Mouse (Mus musculus): Measurements from ENCODE around the gene Gsc2. TPM values are rescaled to one million over a fixed set of nuclear protein-coding genes. Genes with fewer than 3 reads are reported as not detected.

Gene Gsc2
- polyA plus RNA-seq, 2 experiments from 2014 or later, result not detected

Other genes starting within 250 kb of the Gsc2 start
- 100 to 1,000 TPM in 1 of 2 experiments, 10 to 100 TPM in 1; 67.1 to 128 TPM for gene Med15, start 182.2 kb downstream of the Gsc2 start, polyA plus RNA-seq (2017; shearing (Covaris generic))
- 10 to 100 TPM; 15.6 to 30.9 TPM for gene Klhl22, start 155.4 kb downstream of the Gsc2 start, polyA plus RNA-seq (2017; shearing (Covaris generic))
- gene Scarf2, start 117.8 kb downstream of the Gsc2 start, polyA plus RNA-seq (2017; shearing (Covaris generic)), result not detected
- gene B830017H08Rik, start 81.9 kb downstream of the Gsc2 start, polyA plus RNA-seq (2017; shearing (Covaris generic)), result not detected
- gene Car15, start 76.7 kb downstream of the Gsc2 start, polyA plus RNA-seq (2017; shearing (Covaris generic)), result 1 to 10 TPM; 4.1 to 5.2 TPM
- under 1 TPM; 0.28 to 0.38 TPM for gene Gm20518, start 23.4 kb downstream of the Gsc2 start, polyA plus RNA-seq (2017; shearing (Covaris generic))
- not detected for gene Tssk1, start 20.8 kb downstream of the Gsc2 start, polyA plus RNA-seq (2017; shearing (Covaris generic))
- 10 to 100 TPM; 20.2 to 28.9 TPM for gene Dgcr2, start 16.5 kb downstream of the Gsc2 start, polyA plus RNA-seq (2017; shearing (Covaris generic))
- gene Tssk2, start 16.4 kb downstream of the Gsc2 start, polyA plus RNA-seq (2017; shearing (Covaris generic)), result not detected
- 10 to 100 TPM; 32.7 to 53.9 TPM for gene Ess2, start 3.7 kb downstream of the Gsc2 start, polyA plus RNA-seq (2017; shearing (Covaris generic))
- 1 to 10 TPM; 7.9 to 9.5 TPM for gene Slc25a1, start 13.2 kb upstream of the Gsc2 start, polyA plus RNA-seq (2017; shearing (Covaris generic))
- not detected for gene Vpreb2, start 65.4 kb upstream of the Gsc2 start, polyA plus RNA-seq (2017; shearing (Covaris generic))
- gene Dgcr6, start 137.8 kb upstream of the Gsc2 start, polyA plus RNA-seq (2017; shearing (Covaris generic)), result 10 to 100 TPM; 16.4 to 21.2 TPM
- 10 to 100 TPM in 1 of 2 experiments, 1 to 10 TPM in 1; 5.7 to 11.1 TPM for gene Prodh, start 175.1 kb upstream of the Gsc2 start, polyA plus RNA-seq (2017; shearing (Covaris generic))
- gene Rtn4r, start 212.6 kb upstream of the Gsc2 start, polyA plus RNA-seq (2017; shearing (Covaris generic)), result not detected